Mouse (Mus musculus): ENCODE measurements around the gene Nos1. TPM values are rescaled to one million over a fixed set of nuclear protein-coding genes. Genes with fewer than 3 reads are reported as not detected.

Nos1 gene
- polyA plus RNA-seq, 1 experiment from 2014 or later, result 0.07 TPM

GRCm38 (mm10) chr5:117894050-117894449 lies 113.2 kb downstream of the Nos1 start:
- Histone ChIP-seq H3K4me2 (ENCODE audit: low read depth, low read length) (no peak overlapping the region), H3K4me3 (ENCODE audit: low read depth, low read length) (no peak overlapping the region), H3K27ac (ENCODE audit: low read length) (no peak overlapping the region), H3K9ac (ENCODE audit: low read depth, low read length) (no peak overlapping the region), H3K4me1 (ENCODE audit: control insufficient read depth, low read depth, low read length) (no peaks in the 10 kb centered on the region), H3K36me3 (ENCODE audit: control insufficient read depth, insufficient read depth) (no peaks in the 10 kb centered on the region), H3K27me3 (ENCODE audit: control insufficient read depth, insufficient read depth, low read depth, low read length) (no peaks in the 10 kb centered on the region), H3K9me3 (replicated peaks; ENCODE audit: control insufficient read depth, low read length) (no peaks in the 10 kb centered on the region)
- WGBS (ENCODE audit: insufficient replicate concordance), result 66% methylated on average over 5 of the region's 5 CpGs
- ATAC-seq (ENCODE audit: low read depth), result no peak

DNA sequence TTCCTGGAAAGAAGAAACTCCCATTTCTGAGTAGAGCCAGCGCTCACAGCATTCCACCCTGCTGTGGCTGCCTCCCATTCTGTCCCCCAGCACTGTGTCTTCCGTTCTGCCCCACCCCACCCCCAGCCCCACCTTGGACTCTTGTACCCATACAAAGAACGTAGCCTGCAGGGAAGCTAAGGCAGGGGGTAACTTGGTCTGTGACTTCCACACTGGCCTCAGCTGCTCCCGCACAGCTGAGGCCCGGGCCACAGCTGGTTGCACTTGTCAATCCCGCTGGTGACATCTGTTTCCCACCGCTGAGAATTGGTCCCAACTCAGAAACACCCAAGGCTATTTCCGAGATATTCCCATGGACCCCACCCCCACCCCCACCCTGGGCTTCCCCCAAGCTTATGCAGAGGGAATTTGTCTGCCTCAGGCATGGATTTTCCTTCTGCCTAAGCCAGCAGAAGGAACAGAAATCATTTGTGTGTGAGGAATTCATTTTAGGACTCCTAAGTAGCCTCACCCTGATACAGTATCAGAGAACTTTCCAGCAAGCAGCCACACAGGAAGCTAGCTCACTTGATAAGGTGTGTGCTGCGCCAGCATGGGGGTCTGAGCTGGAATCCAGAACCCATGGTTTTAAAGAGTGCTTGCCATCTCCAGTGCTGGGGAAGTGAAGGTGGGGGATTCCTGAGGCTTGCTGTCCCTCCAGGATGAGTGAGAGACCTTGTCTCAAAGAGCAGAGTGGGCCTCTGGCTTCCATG lies 117.4 kb downstream of the Nos1 start:
- Histone ChIP-seq H3K36me3 (ENCODE audit: control insufficient read depth, insufficient read depth) (no peaks in the 10 kb centered on the region), H3K27ac (ENCODE audit: low read length) (no peak overlapping the region), H3K4me2 (ENCODE audit: low read depth, low read length) (no peak overlapping the region), H3K4me1 (ENCODE audit: control insufficient read depth, low read depth, low read length) (no peaks in the 10 kb centered on the region), H3K27me3 (ENCODE audit: control insufficient read depth, insufficient read depth, low read depth, low read length) (no peaks in the 10 kb centered on the region), H3K9ac (ENCODE audit: low read depth, low read length) (no peak overlapping the region), H3K9me3 (replicated peaks; ENCODE audit: control insufficient read depth, low read length) (no peaks in the 10 kb centered on the region), H3K4me3 (ENCODE audit: low read depth, low read length) (no peak overlapping the region)
- WGBS (ENCODE audit: insufficient replicate concordance), result 14% methylated on average over 9 of the region's 9 CpGs
- no peak for ATAC-seq (ENCODE audit: low read depth)

DNA sequence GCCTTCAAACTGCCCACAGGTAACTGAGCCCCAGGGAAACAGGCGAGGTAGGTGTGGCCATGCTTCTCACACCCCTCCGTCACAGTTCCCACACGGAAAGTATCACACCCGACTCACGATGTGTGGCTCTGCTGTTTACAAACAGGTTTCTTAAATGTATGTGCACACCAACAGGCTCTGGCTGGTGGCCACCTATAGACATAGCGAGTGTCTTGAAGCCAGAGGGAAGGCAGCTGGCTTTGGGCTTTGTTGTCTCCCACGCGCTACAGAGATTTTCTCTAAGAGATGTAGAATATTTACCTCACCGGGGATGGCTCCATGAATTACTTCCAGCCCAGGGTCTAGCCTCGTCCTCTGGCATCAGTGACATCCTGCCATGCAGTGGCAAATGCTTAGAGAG lies 118.5 kb downstream of the Nos1 start:
- H3K27ac ChIP-seq (ENCODE audit: low read length), result no peak overlapping the region
- H3K4me2 ChIP-seq (ENCODE audit: low read depth, low read length), result no peak overlapping the region
- 63% methylated on average over 10 of the region's 10 CpGs for WGBS (ENCODE audit: insufficient replicate concordance)
- no peak for ATAC-seq (ENCODE audit: low read depth)
- H3K36me3 ChIP-seq (ENCODE audit: control insufficient read depth, insufficient read depth), result no peaks in the 10 kb centered on the region
- H3K27me3 ChIP-seq (ENCODE audit: control insufficient read depth, insufficient read depth, low read depth, low read length), result no peaks in the 10 kb centered on the region
- H3K9me3 ChIP-seq (replicated peaks; ENCODE audit: control insufficient read depth, low read length), result no peaks in the 10 kb centered on the region
- H3K9ac ChIP-seq (ENCODE audit: low read depth, low read length), result no peak overlapping the region
- H3K4me3 ChIP-seq (ENCODE audit: low read depth, low read length), result no peak overlapping the region
- H3K4me1 ChIP-seq (ENCODE audit: control insufficient read depth, low read depth, low read length), result no peaks in the 10 kb centered on the region

DNA sequence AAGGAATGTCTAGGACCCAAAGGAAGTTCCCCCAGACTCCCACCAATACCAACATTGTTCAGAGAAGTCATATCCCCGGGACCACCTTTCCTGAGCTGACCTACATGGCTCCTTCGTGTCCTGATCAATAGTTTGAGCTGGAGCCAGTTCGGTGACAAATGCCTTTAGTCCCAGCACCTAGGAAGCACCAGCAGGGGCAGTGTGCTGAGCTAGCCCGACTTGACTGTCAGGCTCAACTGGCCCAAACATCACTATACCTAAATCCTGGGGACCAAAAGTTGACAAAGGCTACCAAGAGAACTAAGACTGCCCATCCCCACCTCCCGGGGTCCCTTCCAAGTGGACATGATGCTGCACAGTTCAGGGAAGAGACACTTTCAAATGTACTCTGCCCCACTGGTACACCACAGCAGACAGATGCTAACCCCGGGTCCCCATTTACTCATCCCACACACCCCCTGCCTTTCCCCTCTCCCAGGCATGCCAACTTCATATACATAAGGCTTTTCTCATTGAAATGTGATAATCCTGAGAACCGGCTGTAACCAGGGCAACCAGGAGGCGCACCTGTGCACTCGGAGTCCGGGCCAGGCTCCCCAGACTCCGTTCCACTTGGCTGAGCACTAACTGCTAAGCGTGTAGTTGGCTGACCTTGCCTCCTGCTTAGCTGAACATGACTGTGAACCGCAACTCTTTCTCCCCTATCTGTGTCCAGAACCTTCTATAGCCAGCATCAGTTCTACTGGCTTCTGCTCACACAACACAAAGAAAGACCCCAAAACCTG lies 120.3 kb downstream of the Nos1 start:
- 23% methylated on average over 13 of the region's 13 CpGs for WGBS (ENCODE audit: insufficient replicate concordance)
- no peak overlapping the region for H3K4me3 ChIP-seq (ENCODE audit: low read depth, low read length)
- H3K4me2 ChIP-seq (ENCODE audit: low read depth, low read length), result no peak overlapping the region
- H3K9me3 ChIP-seq (replicated peaks; ENCODE audit: control insufficient read depth, low read length), result no peaks in the 10 kb centered on the region
- no peaks in the 10 kb centered on the region for H3K36me3 ChIP-seq (ENCODE audit: control insufficient read depth, insufficient read depth)
- H3K9ac ChIP-seq (ENCODE audit: low read depth, low read length), result no peak overlapping the region
- H3K4me1 ChIP-seq (ENCODE audit: control insufficient read depth, low read depth, low read length), result no peaks in the 10 kb centered on the region
- no peak overlapping the region for H3K27ac ChIP-seq (ENCODE audit: low read length)
- no peak for ATAC-seq (ENCODE audit: low read depth)
- H3K27me3 ChIP-seq (ENCODE audit: control insufficient read depth, insufficient read depth, low read depth, low read length), result no peaks in the 10 kb centered on the region

DNA sequence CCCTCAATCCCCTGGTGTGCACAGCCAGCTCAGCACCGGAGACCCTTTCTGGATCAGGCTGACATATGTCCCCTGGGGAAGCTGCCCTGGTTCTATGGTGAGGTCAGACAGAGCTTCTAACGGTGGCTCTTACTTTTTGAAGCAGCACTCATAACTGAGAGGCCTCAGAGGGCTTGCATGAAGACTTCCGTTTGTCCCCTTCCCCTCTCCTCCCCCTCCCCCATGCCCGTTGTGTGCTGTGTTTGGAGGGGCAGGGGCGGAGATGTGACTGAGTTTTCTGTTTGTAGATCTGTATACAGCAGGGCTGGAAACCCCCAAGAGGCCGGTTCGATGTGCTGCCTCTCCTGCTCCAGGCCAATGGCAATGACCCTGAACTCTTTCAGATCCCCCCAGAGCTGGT lies 122.7 kb downstream of the Nos1 start:
- Histone ChIP-seq H3K27me3 (ENCODE audit: control insufficient read depth, insufficient read depth, low read depth, low read length) (no peaks in the 10 kb centered on the region), H3K4me2 (ENCODE audit: low read depth, low read length) (no peak overlapping the region), H3K4me3 (ENCODE audit: low read depth, low read length) (no peak overlapping the region), H3K36me3 (ENCODE audit: control insufficient read depth, insufficient read depth) (no peaks in the 10 kb centered on the region), H3K9ac (ENCODE audit: low read depth, low read length) (no peak overlapping the region), H3K27ac (ENCODE audit: low read length) (no peak overlapping the region), H3K9me3 (replicated peaks; ENCODE audit: control insufficient read depth, low read length) (no peaks in the 10 kb centered on the region), H3K4me1 (ENCODE audit: control insufficient read depth, low read depth, low read length) (no peaks in the 10 kb centered on the region)
- 33% methylated on average over 7 of the region's 7 CpGs for WGBS (ENCODE audit: insufficient replicate concordance)
- ATAC-seq (ENCODE audit: low read depth), result no peak

GRCm38 (mm10) chr5:117905728-117906127 lies 124.9 kb downstream of the Nos1 start:
- WGBS (ENCODE audit: insufficient replicate concordance), result 64% methylated on average over 4 of the region's 4 CpGs
- H3K4me1 ChIP-seq (ENCODE audit: control insufficient read depth, low read depth, low read length), result no peaks in the 10 kb centered on the region
- no peaks in the 10 kb centered on the region for H3K9me3 ChIP-seq (replicated peaks; ENCODE audit: control insufficient read depth, low read length)
- no peak for ATAC-seq (ENCODE audit: low read depth)
- H3K27me3 ChIP-seq (ENCODE audit: control insufficient read depth, insufficient read depth, low read depth, low read length), result no peaks in the 10 kb centered on the region
- H3K4me3 ChIP-seq (ENCODE audit: low read depth, low read length), result no peak overlapping the region
- H3K27ac ChIP-seq (ENCODE audit: low read length), result no peak overlapping the region
- H3K4me2 ChIP-seq (ENCODE audit: low read depth, low read length), result no peak overlapping the region
- no peaks in the 10 kb centered on the region for H3K36me3 ChIP-seq (ENCODE audit: control insufficient read depth, insufficient read depth)
- H3K9ac ChIP-seq (ENCODE audit: low read depth, low read length), result no peak overlapping the region

- no peak overlapping the region for H3K4me2 ChIP-seq (ENCODE audit: low read depth, low read length)
- no peak for ATAC-seq (ENCODE audit: low read depth)
Observed at GRCm38 (mm10) chr5:117909524-117909923, 128.7 kb downstream of the Nos1 start.

DNA sequence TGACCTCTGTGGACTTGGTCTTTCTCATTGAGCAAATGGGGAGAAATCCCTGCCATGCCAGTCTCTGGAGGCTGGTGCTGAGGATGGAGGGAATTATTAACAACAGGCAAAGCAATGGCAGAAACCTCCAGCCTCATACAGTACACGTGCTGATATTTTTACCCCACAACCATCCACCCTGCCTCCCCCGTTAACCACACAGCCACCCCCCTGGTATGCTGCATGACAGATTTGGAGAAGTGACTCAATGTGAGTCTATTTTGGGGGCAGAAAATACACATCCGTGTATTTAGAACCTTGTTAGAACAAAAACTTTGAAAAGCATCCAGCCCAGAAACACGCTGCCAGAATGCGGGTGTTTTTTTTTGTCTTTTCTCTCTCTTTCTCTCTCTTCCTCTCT lies 135.5 kb downstream of the Nos1 start:
- H3K4me3 ChIP-seq (ENCODE audit: low read depth, low read length), result no peak overlapping the region
- H3K27me3 ChIP-seq (ENCODE audit: control insufficient read depth, insufficient read depth, low read depth, low read length), result no peaks in the 10 kb centered on the region
- 63% methylated on average over 5 of the region's 5 CpGs for WGBS (ENCODE audit: insufficient replicate concordance)
- H3K27ac ChIP-seq (ENCODE audit: low read length), result no peak overlapping the region
- ATAC-seq (ENCODE audit: low read depth), result no peak
- H3K36me3 ChIP-seq (ENCODE audit: control insufficient read depth, insufficient read depth), result no peaks in the 10 kb centered on the region
- H3K9ac ChIP-seq (ENCODE audit: low read depth, low read length), result no peak overlapping the region
- H3K9me3 ChIP-seq (replicated peaks; ENCODE audit: control insufficient read depth, low read length), result no peaks in the 10 kb centered on the region
- H3K4me2 ChIP-seq (ENCODE audit: low read depth, low read length), result no peak overlapping the region
- no peaks in the 10 kb centered on the region for H3K4me1 ChIP-seq (ENCODE audit: control insufficient read depth, low read depth, low read length)

More at GRCm38 (mm10) chr5:117909524-117909923, 128.7 kb downstream of the Nos1 start:
- Histone ChIP-seq H3K36me3 (ENCODE audit: control insufficient read depth, insufficient read depth) (no peaks in the 10 kb centered on the region), H3K9ac (ENCODE audit: low read depth, low read length) (no peak overlapping the region), H3K27me3 (ENCODE audit: control insufficient read depth, insufficient read depth, low read depth, low read length) (no peaks in the 10 kb centered on the region), H3K4me1 (ENCODE audit: control insufficient read depth, low read depth, low read length) (no peaks in the 10 kb centered on the region), H3K27ac (ENCODE audit: low read length) (no peak overlapping the region), H3K9me3 (replicated peaks; ENCODE audit: control insufficient read depth, low read length) (no peaks in the 10 kb centered on the region), H3K4me3 (ENCODE audit: low read depth, low read length) (no peak overlapping the region)
- WGBS (ENCODE audit: insufficient replicate concordance), result 48% methylated on average over 4 of the region's 4 CpGs

- Histone ChIP-seq H3K9ac (ENCODE audit: low read depth, low read length) (no peak overlapping the region), H3K4me2 (ENCODE audit: low read depth, low read length) (no peak overlapping the region), H3K36me3 (ENCODE audit: control insufficient read depth, insufficient read depth) (no peaks in the 10 kb centered on the region), H3K27ac (ENCODE audit: low read length) (no peak overlapping the region), H3K27me3 (ENCODE audit: control insufficient read depth, insufficient read depth, low read depth, low read length) (no peaks in the 10 kb centered on the region), H3K4me3 (ENCODE audit: low read depth, low read length) (no peak overlapping the region), H3K4me1 (ENCODE audit: control insufficient read depth, low read depth, low read length) (no peaks in the 10 kb centered on the region), H3K9me3 (replicated peaks; ENCODE audit: control insufficient read depth, low read length) (no peaks in the 10 kb centered on the region)
- no peak for ATAC-seq (ENCODE audit: low read depth)
- WGBS (ENCODE audit: insufficient replicate concordance), result 47% methylated on average over 3 of the region's 3 CpGs
Observed at GRCm38 (mm10) chr5:117916906-117917305, 136.1 kb downstream of the Nos1 start.
